Mouse (Mus musculus) spleen, adult 2 months (tissue): ENCODE data around the gene Unc5c.

Experiments used
- CTCF ChIP-seq: fragments of 200-500 bp; IDR thresholded peaks from 2 replicates; pipeline ENCODE4 v1.5.1; 2011; ENCODE audit warnings: mild to moderate bottlenecking, inconsistent platforms; ENCODE audit not compliant: insufficient read depth, insufficient read length, insufficient replicate concordance; ENCODE audit errors: extremely low read depth
- POLR2A ChIP-seq: fragments of 200-500 bp; IDR thresholded peaks from 2 replicates; pipeline ENCODE4 v1.6.1; 2011; ENCODE audit warnings: low read depth, low read length, inconsistent platforms

GRCm38 (mm10) chr3:141884190-141884589, 419.2 kb downstream of the Unc5c start:
- no peak for TF ChIP-seq CTCF
- TF ChIP-seq POLR2A: no peak
